Mouse (Mus musculus) embryonic facial prominence, embryonic 14.5 days (tissue): ENCODE data around the gene Gtsf1. TPM values are rescaled to one million over a fixed set of nuclear protein-coding genes. Genes with fewer than 3 reads are reported as not detected.

Experiments used
- ATAC-seq: fragments of 200-750 bp; cut with Nextera tagmentation; 2 replicates; pipeline ENCODE4 v1.8.0; 2017; ENCODE audit warnings: low read depth, moderate number of reproducible peaks, moderate TSS enrichment
- DNase-seq: peaks from one replicate; pipeline ENCODE4 v3.0.0-alpha.2; 2015; ENCODE audit warnings: low spot score
- H3K27ac ChIP-seq: fragments of 300-500 bp; sonication (generic); replicated peaks from 2 replicates; pipeline ENCODE4 v1.5.1; 2014; ENCODE audit warnings: low read depth, mild to moderate bottlenecking, low read length, moderate library complexity
- H3K27me3 ChIP-seq: fragments of 300-500 bp; sonication (generic); replicated peaks from 2 replicates; pipeline ENCODE4 v1.6.1; 2014; ENCODE audit warnings: low read length; ENCODE audit not compliant: control insufficient read depth, insufficient read depth
- H3K36me3 ChIP-seq: fragments of 300-500 bp; sonication (generic); 2 replicates; pipeline ENCODE4 v1.6.1; 2014; ENCODE audit warnings: low read length, mixed read lengths; ENCODE audit not compliant: control insufficient read depth, insufficient read depth
- H3K4me1 ChIP-seq: fragments of 300-500 bp; sonication (generic); 2 replicates; pipeline ENCODE4 v1.6.1; 2014; ENCODE audit warnings: antibody characterized with exemption, low read length; ENCODE audit not compliant: control insufficient read depth, insufficient read depth
- H3K4me2 ChIP-seq: fragments of 300-500 bp; sonication (generic); 2 replicates; pipeline ENCODE4 v1.6.1; 2014; ENCODE audit warnings: low read depth, mild to moderate bottlenecking, low read length, moderate library complexity, mixed read lengths
- H3K4me3 ChIP-seq: fragments of 300-500 bp; sonication (generic); 2 replicates; pipeline ENCODE4 v1.5.1; 2014; ENCODE audit warnings: low read depth, mild to moderate bottlenecking, low read length
- H3K9ac ChIP-seq: fragments of 300-500 bp; sonication (generic); 2 replicates; pipeline ENCODE4 v1.6.1; 2014; ENCODE audit warnings: low read depth, mild to moderate bottlenecking, low read length, moderate library complexity, mixed read lengths
- H3K9me3 ChIP-seq: fragments of 300-500 bp; sonication (generic); 2 replicates; pipeline ENCODE4 v1.6.1; 2016; ENCODE audit warnings: low read length; ENCODE audit not compliant: control insufficient read depth
- WGBS: fragments of 180-500 bp; shearing (Covaris S2); extraction: QIAGEN DNeasy Blood & Tissue Kit; methylation state at CpG from one replicate; pipeline ENCODE4 v1.1.7; 2014; 5-methylcytosine and 5-hydroxymethylcytosine counted together
- polyA plus RNA-seq: library from polyadenylated mRNA; unstranded; fragments of >200 nt; fragmentation: Nextera tagmentation; extraction: Ambion mirVana; gene quantifications from 2 replicates; pipeline ENCODE4 v1.2.1, GENCODE M21; 2014

The Gtsf1 gene
- polyA plus RNA-seq, 1 experiment from 2014 or later, result not detected

- WGBS, result 78% methylated on average over 4 of the region's 4 CpGs
- DNase-seq (no peak), ATAC-seq (no peak)
- no peak overlapping the region for H3K9ac ChIP-seq
- H3K4me1 ChIP-seq, result peaks cover 14% of the 10 kb centered on the region
- no peaks in the 10 kb centered on the region for H3K9me3 ChIP-seq
- H3K4me2 ChIP-seq, result no peak overlapping the region
- no peaks in the 10 kb centered on the region for H3K27me3 ChIP-seq
- H3K36me3 ChIP-seq, result peaks cover 43% of the 10 kb centered on the region
- no peak overlapping the region for H3K4me3 ChIP-seq
- no peak overlapping the region; the same call in 1 of the 2 replicates for H3K27ac ChIP-seq
These were observed 72.5 kb downstream of the Gtsf1 start for GRCm38 (mm10) chr15:103357817-103358216.

GRCm38 (mm10) chr15:103356130-103356529 is 74.1 kb downstream of the Gtsf1 start:
- no peak overlapping the region for H3K4me2 ChIP-seq
- H3K27ac ChIP-seq, result no peak overlapping the region
- H3K36me3 ChIP-seq, result peaks cover 57% of the 10 kb centered on the region
- no peak overlapping the region for H3K9ac ChIP-seq
- H3K4me3 ChIP-seq, result no peak overlapping the region
- ATAC-seq (no peak), DNase-seq (no peak)
- H3K27me3 ChIP-seq, result no peaks in the 10 kb centered on the region
- 60% methylated on average over 4 of the region's 4 CpGs for WGBS
- peaks cover 14% of the 10 kb centered on the region for H3K4me1 ChIP-seq
- H3K9me3 ChIP-seq, result no peaks in the 10 kb centered on the region

GRCm38 (mm10) chr15:103355420-103355819 is 74.8 kb downstream of the Gtsf1 start:
- Histone ChIP-seq H3K27me3 (no peaks in the 10 kb centered on the region), H3K9me3 (no peaks in the 10 kb centered on the region), H3K4me3 (no peak overlapping the region), H3K27ac (no peak overlapping the region), H3K4me1 (peaks cover 14% of the 10 kb centered on the region), H3K9ac (no peak overlapping the region), H3K4me2 (no peak overlapping the region), H3K36me3 (peaks cover 64% of the 10 kb centered on the region)
- 88% methylated on average over 4 of the region's 4 CpGs for WGBS
- no peak for DNase-seq
- no peak for ATAC-seq

- peaks cover 71% of the 10 kb centered on the region for H3K36me3 ChIP-seq
- WGBS, result 97% methylated on average over 2 of the region's 2 CpGs
- H3K4me1 ChIP-seq, result peaks cover 14% of the 10 kb centered on the region
- H3K9me3 ChIP-seq, result no peaks in the 10 kb centered on the region
- H3K27ac ChIP-seq, result no peak overlapping the region
- H3K4me3 ChIP-seq, result no peak overlapping the region
- no peaks in the 10 kb centered on the region for H3K27me3 ChIP-seq
- H3K4me2 ChIP-seq, result no peak overlapping the region
- no peak overlapping the region for H3K9ac ChIP-seq
- DNase-seq (no peak), ATAC-seq (no peak)
These were observed 75.6 kb downstream of the Gtsf1 start for GRCm38 (mm10) chr15:103354690-103355089.

GRCm38 (mm10) chr15:103353511-103354256 is 76.6 kb downstream of the Gtsf1 start:
- DNase-seq (no peak), ATAC-seq (no peak)
- no peak overlapping the region for H3K4me3 ChIP-seq
- 91% methylated on average over 11 of the region's 11 CpGs for WGBS
- H3K27me3 ChIP-seq, result no peaks in the 10 kb centered on the region
- H3K27ac ChIP-seq, result no peak overlapping the region
- no peak overlapping the region for H3K9ac ChIP-seq
- peaks cover 81% of the 10 kb centered on the region for H3K36me3 ChIP-seq
- no peaks in the 10 kb centered on the region for H3K9me3 ChIP-seq
- no peak overlapping the region for H3K4me2 ChIP-seq
- peaks cover 5% of the 10 kb centered on the region; the same call in 1 of the 2 replicates for H3K4me1 ChIP-seq

GRCm38 (mm10) chr15:103352856-103353255 is 77.4 kb downstream of the Gtsf1 start:
- ATAC-seq (no peak), DNase-seq (no peak)
- no peak overlapping the region for H3K27ac ChIP-seq
- no peaks in the 10 kb centered on the region for H3K9me3 ChIP-seq
- no peaks in the 10 kb centered on the region for H3K4me1 ChIP-seq
- 29% methylated on average over 4 of the region's 4 CpGs for WGBS
- H3K4me2 ChIP-seq, result no peak overlapping the region
- no peak overlapping the region for H3K4me3 ChIP-seq
- H3K9ac ChIP-seq, result no peak overlapping the region
- no peaks in the 10 kb centered on the region for H3K27me3 ChIP-seq
- H3K36me3 ChIP-seq, result peaks cover 89% of the 10 kb centered on the region

Other genes starting within 250 kb of the Gtsf1 start
- gene Cbx5, start 190.7 kb downstream of the Gtsf1 start, polyA plus RNA-seq, result 112 and 126 TPM in 2 replicates
- gene Hnrnpa1, start 190.0 kb downstream of the Gtsf1 start, polyA plus RNA-seq, result 573 and 661 TPM in 2 replicates
- gene Nfe2, start 172.1 kb downstream of the Gtsf1 start, polyA plus RNA-seq, result 2.1 and 2.5 TPM in 2 replicates
- 274 and 289 TPM in 2 replicates for gene Copz1, start 157.8 kb downstream of the Gtsf1 start, polyA plus RNA-seq
- gene Gpr84, start 119.9 kb downstream of the Gtsf1 start, polyA plus RNA-seq, result 0.13 and 0.47 TPM in 2 replicates
- gene Zfp385a, start 90.4 kb downstream of the Gtsf1 start, polyA plus RNA-seq, result 18.4 and 19.0 TPM in 2 replicates
- gene Itga5, start 63.7 kb downstream of the Gtsf1 start, polyA plus RNA-seq, result 63.4 TPM in 2 replicates
- not detected in 2 replicates for gene Gtsf2, start 18.0 kb upstream of the Gtsf1 start, polyA plus RNA-seq
- gene Nckap1l, start 23.3 kb upstream of the Gtsf1 start, polyA plus RNA-seq, result 4.6 and 5.0 TPM in 2 replicates
- gene Pde1b, start 72.6 kb upstream of the Gtsf1 start, polyA plus RNA-seq, result 6.1 and 7.2 TPM in 2 replicates
- 16.7 and 18.1 TPM in 2 replicates for gene Ppp1r1a, start 107.5 kb upstream of the Gtsf1 start, polyA plus RNA-seq
- gene Glycam1, start 134.6 kb upstream of the Gtsf1 start, polyA plus RNA-seq, result not detected in 2 replicates